Mouse (Mus musculus) T-helper 17 cell (primary cell): ENCODE measurements around the gene Slc25a13.

Source experiments
- in situ Hi-C, 2 experiments: fragments of 300-600 bp; cut with MboI, MseI; formaldehyde crosslinking; loops; 1 replicate in 1 of 2; 2 replicates in 1 of 2; pipeline ENCODE4 v1.15.1; 2025; ENCODE audit warnings: high pct_unique_total_duplicates in 2 of 2

The Slc25a13 gene

GRCm38 (mm10) chr6:6052696-6053095 is 164.3 kb downstream of the Slc25a13 start:
- in situ Hi-C loops: no loop called here

DNA sequence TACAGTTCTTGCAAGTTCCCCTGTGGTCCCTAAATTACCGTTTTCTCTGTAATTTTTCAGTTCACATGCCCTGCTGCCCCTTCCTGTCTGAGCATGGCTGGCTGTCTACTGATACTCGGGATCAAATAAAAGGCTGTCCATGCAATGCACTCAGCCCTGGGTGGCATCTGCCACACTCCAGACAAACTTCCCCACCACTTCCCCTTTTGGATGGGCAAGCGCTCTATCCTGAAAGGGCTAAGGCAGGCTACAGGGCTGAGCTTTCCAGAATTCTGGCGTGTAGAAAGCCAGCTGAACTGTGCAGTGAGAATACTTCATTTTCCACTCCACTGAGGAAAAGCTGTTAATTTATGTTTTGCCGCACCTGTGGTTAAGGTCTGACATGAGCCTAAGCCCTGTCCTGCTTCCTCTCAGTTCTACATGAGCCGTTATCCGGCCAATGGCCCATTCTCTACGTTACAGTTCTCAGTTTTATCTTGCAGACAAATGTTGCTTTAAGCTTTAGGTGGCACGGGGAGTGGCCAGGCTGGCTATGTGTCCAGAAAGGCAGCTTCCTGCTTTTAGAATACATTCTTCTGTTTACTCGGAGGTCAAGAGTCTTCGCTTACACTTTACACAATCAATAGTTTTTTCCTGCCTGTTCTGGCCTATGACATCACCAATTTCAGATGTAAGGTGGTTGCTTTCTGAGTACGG is 170.1 kb downstream of the Slc25a13 start:
- in situ Hi-C loops: no loop called here

DNA sequence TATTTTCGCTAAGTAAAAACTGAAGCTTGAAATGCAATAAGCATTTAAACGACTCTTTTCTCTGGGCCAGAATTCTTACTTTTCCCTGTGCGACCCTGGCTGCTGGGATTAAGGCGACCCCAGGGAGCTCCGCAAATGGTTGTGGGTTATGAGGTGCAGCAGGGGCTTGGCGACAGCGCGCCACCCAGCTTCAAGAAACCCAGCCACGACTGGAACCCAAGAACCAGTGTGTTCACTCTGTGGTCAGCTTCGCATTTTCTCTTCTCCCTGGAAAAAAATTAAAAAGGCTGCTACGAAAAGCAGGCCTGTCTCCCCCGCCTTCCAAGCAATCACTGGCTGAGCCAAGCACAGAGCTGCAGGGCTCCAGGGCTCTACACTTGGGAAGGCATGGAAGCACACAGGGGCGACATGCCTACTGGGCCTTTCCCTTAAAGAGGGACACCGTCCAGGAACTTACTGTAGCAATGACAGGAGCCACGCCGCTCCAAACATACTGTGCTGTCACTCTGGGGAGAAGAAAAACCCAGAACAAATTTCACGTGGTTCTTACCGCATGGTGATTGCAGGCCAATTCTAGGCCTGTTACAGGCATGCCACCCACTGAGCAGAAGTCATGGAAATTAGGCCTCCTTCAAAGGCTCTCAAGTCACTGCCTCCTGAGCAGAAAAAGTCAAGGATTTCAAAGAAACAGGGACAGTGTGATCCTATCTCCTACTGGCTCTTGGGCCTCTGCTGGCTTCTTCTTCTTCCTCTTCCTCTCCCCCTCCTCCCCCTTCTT is 178.0 kb downstream of the Slc25a13 start:
- in situ Hi-C loops: no loop called here

DNA sequence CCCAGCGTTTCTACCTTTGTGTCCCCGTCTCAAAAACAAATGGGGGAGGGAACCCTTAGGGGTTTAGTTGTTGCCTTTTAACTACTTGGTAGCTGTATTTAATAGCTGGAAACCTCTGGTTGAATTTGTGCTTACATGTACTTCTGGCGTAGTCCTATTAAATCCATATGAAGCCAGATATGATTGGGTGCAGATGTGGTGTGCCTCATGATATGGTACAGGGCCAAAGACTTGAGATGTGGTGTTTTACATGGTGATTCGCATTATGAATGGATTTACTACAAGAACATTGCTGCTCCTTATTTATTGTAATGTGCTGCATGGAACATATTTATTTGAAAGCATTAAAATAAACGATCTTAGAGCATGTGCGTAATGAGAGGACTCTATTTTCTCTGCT is 189.3 kb downstream of the Slc25a13 start:
- in situ Hi-C loops: loop anchor here in 1 of 2 experiments (10.0 kb wide), 1 partner anchor 1297 kb away; no protein-coding TSS in a partner anchor

DNA sequence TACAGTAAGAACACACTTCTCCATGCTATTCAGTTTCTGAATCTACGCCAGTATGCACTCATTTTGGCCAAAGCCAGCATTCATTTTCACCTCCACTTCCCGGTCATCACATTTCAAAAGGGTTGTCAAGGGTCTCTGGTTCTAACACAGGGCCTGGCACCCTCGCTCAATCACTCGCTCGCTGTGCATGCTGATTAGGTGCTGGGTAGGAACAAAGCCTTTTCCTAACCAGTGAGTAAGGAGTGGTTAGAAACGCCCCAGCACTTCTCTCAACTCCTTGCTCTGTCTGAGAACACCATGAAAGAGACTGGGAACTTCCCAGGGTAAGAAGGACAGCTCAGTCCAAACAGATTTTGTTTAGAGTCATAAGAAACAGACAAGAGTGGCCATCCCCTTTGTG is 193.0 kb downstream of the Slc25a13 start:
- in situ Hi-C loops: loop anchor here (10.0 to 25.0 kb wide), 2 partner anchors 863 to 1301 kb away; partner anchors contain the start of gene Dlx5 (in 1 of the 2)

DNA sequence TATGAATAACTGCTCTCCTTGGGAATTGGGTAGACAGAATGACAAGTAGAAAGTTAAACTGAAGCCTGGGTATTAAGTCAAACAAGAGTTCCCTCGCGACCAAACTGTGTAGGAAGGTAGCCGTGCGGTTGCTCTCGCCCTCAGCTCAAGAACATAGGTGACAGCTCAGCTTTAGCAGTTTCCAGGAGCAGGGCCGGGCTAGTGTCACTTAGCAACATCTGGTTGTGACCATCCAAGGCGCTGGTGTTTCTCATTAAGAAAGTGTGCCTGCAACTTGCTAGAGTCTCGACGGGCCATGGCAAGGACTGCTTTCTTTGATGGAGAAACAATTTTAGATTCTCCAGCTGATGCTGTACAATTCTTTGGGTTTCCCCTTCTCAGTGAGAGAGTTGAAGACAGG is 200.0 kb downstream of the Slc25a13 start:
- in situ Hi-C loops: loop anchor here in 1 of 2 experiments (25.0 kb wide), 1 partner anchor 870 kb away; the partner anchor contains the start of gene Dlx5

GRCm38 (mm10) chr6:6015616-6016015 is 201.4 kb downstream of the Slc25a13 start:
- in situ Hi-C loops: loop anchor here in 1 of 2 experiments (25.0 kb wide), 1 partner anchor 872 kb away; the partner anchor contains the start of gene Dlx5

- in situ Hi-C loops: loop anchor here in 1 of 2 experiments (25.0 kb wide), 1 partner anchor 876 kb away; the partner anchor contains the start of gene Dlx5
Observed at GRCm38 (mm10) chr6:6011364-6011763, 205.6 kb downstream of the Slc25a13 start.

GRCm38 (mm10) chr6:6005762-6006431 is 211.1 kb downstream of the Slc25a13 start:
- in situ Hi-C loops: loop anchor here in 1 of 2 experiments (25.0 kb wide), 1 partner anchor 881 kb away; the partner anchor contains the start of gene Dlx5

DNA sequence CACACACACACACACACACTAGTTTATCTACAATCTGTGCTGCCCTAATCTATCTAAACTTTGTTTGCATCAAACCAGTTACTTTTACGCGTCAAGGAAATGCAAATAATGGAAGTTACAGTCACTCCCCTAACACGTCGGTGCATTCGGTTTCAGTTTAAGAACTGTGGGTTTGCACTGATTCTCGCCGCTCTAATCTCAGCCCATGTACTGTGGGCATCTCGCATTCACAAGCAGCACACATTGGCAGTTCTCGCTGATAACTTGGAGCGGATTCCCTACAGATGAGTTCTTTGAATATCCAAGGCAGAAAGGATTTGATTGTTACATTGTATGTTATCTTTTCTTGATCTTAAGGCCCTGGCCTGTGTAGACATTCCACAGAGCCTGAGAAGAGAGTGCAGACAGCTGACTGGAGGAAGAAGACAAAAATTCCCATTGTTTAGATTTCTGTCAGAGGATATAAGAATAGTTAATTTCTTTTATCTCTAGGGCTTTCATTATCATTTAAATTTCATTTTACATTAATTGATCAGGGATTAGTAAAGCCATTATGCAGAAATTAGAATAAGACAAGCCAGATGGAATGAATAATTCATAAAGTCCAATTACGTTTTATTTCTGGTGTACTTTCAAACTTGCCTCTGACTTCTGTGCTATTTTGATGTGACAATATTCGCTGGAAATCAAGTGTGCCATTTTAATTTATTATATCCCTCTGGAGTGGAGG is 212.1 kb downstream of the Slc25a13 start:
- in situ Hi-C loops: loop anchor here in 1 of 2 experiments (25.0 kb wide), 1 partner anchor 882 kb away; the partner anchor contains the start of gene Dlx5

DNA sequence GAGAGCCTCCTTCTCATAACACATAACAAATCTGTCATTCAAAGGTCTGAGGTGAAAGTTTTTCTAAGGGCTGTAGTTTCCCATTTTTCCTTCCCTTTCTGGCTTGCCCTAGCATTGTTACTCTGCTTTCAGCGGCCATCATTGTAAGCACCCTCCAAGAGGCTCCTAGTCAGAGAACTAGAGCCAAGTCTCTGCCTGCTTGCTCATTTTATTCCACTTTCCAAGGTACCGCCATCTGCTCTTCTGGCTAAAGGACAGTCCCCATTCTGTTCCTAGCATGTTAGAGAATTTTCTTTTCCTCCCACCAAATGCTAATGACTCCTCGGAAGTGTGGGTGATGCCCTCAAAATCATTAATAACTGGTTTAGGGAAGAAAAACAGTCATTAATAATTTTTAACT is 214.9 kb downstream of the Slc25a13 start:
- in situ Hi-C loops: loop anchor here in 1 of 2 experiments (25.0 kb wide), 1 partner anchor 885 kb away; the partner anchor contains the start of gene Dlx5

GRCm38 (mm10) chr6:5997535-5997934 is 219.4 kb downstream of the Slc25a13 start:
- in situ Hi-C loops: loop anchor here (10.0 to 25.0 kb wide), 2 partner anchors 897 to 1640 kb away; no protein-coding TSS in a partner anchor

DNA sequence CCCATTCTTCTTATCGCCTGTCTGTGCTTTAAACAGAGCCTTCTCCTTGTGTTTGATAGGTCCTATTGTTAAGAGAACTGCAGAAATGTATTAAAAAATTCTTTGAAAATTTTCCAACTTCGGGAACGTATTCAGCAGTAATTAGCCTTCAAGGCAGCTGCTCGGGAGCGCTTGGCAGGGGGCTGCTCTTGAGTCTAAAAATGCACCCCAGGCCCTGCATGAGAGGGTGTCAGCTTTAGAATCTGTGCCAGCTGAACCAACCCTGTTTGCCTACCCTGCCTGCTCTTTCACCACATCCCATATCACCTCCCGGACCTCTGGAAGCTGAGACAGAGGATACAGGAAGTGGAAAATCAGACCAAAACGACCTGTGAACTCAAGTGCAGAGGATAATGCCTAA is 223.9 kb downstream of the Slc25a13 start:
- in situ Hi-C loops: loop anchor here (10.0 to 25.0 kb wide), 2 partner anchors 902 to 1644 kb away; no protein-coding TSS in a partner anchor

- in situ Hi-C loops: loop anchor here (10.0 to 25.0 kb wide), 2 partner anchors 903 to 1645 kb away; no protein-coding TSS in a partner anchor
Observed at GRCm38 (mm10) chr6:5991817-5992755, 224.9 kb downstream of the Slc25a13 start.

GRCm38 (mm10) chr6:5991243-5991642 is 225.7 kb downstream of the Slc25a13 start:
- in situ Hi-C loops: loop anchor here (10.0 to 25.0 kb wide), 2 partner anchors 904 to 1646 kb away; no protein-coding TSS in a partner anchor
